Mouse (Mus musculus): ENCODE data around the gene Tsc22d4.
"Not testable (repeated sequence)": the region's sequence is repeated elsewhere in the genome, so short reads cannot be mapped to it uniquely, and the experiment has no call there.

The Tsc22d4 gene

GRCm38 (mm10) chr5:137741023-137741931, 4.3 kb upstream of the Tsc22d4 start, which contains the start of gene Nyap1:
Nyap1 (minus strand) TSS chr5:137741607.
- DNase-seq (ENCODE audit: low spot score in 2 of 2), result peak; percentile 85 to 94

GRCm38 (mm10) chr5:137742048-137742447, 3.5 kb upstream of the Tsc22d4 start:
- no peak for DNase-seq (ENCODE audit: low spot score in 2 of 2)

- no peak for DNase-seq (ENCODE audit: low spot score in 2 of 2)
These were observed 2.7 kb upstream of the Tsc22d4 start for GRCm38 (mm10) chr5:137742836-137743235.

GRCm38 (mm10) chr5:137744197-137744596, 1.3 kb upstream of the Tsc22d4 start:
- no peak for DNase-seq (ENCODE audit: low spot score in 2 of 2)

GRCm38 (mm10) chr5:137746282-137746850, 836 bp downstream of the Tsc22d4 start:
- peak; percentile 82 to 90 for DNase-seq (ENCODE audit: low spot score in 2 of 2)

GRCm38 (mm10) chr5:137746851-137747325, 1.4 kb downstream of the Tsc22d4 start:
- peak in 1 of 2 experiments; percentile 79 for DNase-seq (ENCODE audit: low spot score in 2 of 2)

GRCm38 (mm10) chr5:137747326-137747961, 1.9 kb downstream of the Tsc22d4 start:
- peak; percentile 69 to 84 for DNase-seq (ENCODE audit: low spot score in 2 of 2)

GRCm38 (mm10) chr5:137748130-137748770, 2.7 kb downstream of the Tsc22d4 start:
- no peak for DNase-seq (ENCODE audit: low spot score in 2 of 2)

- DNase-seq (ENCODE audit: low spot score in 2 of 2), result no peak
These were observed 3.8 kb downstream of the Tsc22d4 start for GRCm38 (mm10) chr5:137749196-137749836.

GRCm38 (mm10) chr5:137750212-137750611, 4.7 kb downstream of the Tsc22d4 start:
- not testable (repeated sequence) for DNase-seq (ENCODE audit: low spot score in 2 of 2)

GRCm38 (mm10) chr5:137751221-137751887, 5.8 kb downstream of the Tsc22d4 start:
- no peak for DNase-seq (ENCODE audit: low spot score in 2 of 2)

GRCm38 (mm10) chr5:137751988-137752387, 6.5 kb downstream of the Tsc22d4 start:
- no peak for DNase-seq (ENCODE audit: low spot score in 2 of 2)

GRCm38 (mm10) chr5:137753111-137753832, 7.7 kb downstream of the Tsc22d4 start:
- DNase-seq (ENCODE audit: low spot score in 2 of 2), result no peak

- no peak for DNase-seq (ENCODE audit: low spot score in 2 of 2)
These were observed 9.9 kb downstream of the Tsc22d4 start for GRCm38 (mm10) chr5:137755425-137755824.

- DNase-seq (ENCODE audit: low spot score in 2 of 2), result no peak
These were observed 10.6 kb downstream of the Tsc22d4 start for GRCm38 (mm10) chr5:137756106-137756505.

GRCm38 (mm10) chr5:137756882-137757661, 11.5 kb downstream of the Tsc22d4 start:
- peak; percentile 87 to 96 for DNase-seq (ENCODE audit: low spot score in 2 of 2)

GRCm38 (mm10) chr5:137757887-137758286, 12.4 kb downstream of the Tsc22d4 start:
- no peak for DNase-seq (ENCODE audit: low spot score in 2 of 2)

- DNase-seq (ENCODE audit: low spot score in 2 of 2), result no peak
These were observed 13.5 kb downstream of the Tsc22d4 start for GRCm38 (mm10) chr5:137758921-137759534.

GRCm38 (mm10) chr5:137759971-137760412, 14.5 kb downstream of the Tsc22d4 start:
- DNase-seq (ENCODE audit: low spot score in 2 of 2), result peak; percentile 85 to 93
